Comparison of ENCODE assay signal across 7 mouse cellular contexts in the genomic region with DNA sequence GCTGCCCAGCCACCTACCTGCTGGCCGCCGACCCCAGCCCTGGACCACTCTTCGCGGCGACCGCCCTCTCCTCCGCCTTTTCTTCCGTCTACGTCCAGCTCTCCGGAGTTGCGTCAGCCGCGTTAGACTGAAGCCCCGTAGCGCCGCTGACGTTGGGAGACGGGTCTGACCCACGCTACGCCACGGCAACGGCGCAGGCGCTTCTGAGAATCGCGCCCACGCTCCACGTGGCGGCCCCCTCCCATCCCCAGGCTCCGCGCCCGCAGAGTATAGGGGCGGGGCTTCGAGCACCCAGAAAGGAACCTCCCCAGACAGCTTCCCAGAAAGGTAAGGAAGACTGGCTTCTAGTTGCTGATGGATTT. TPM values are rescaled to one million over a fixed set of nuclear protein-coding genes. Genes with fewer than 3 reads are reported as not detected.
DNase-seq lines count a peak whose midpoint lies in the region; ATAC-seq lines count a peak whose summit lies in the region.

A gene (minus strand): TSS at position 171 of the 362 bp plus-strand sequence.

- peak within 1 kb of the TSS; percentile 84 for H3K9ac ChIP-seq in intestine, embryonic 15.5 days

- peak within 1 kb of the TSS; percentile 86 for H3K4me3 ChIP-seq in intestine, embryonic 15.5 days (replicated peaks)
- H3K4me3 ChIP-seq in midbrain, embryonic 10.5 days: peak within 1 kb of the TSS; percentile 88

- 0 out of 2 replicates have a peak, but pooled peaks cover under 1% of the 10 kb centered on the region for H3K36me3 ChIP-seq in intestine, embryonic 15.5 days
- H3K36me3 ChIP-seq in midbrain, embryonic 10.5 days: peaks cover 28% of the 10 kb centered on the region

- H3K27ac ChIP-seq in intestine, embryonic 15.5 days: peak within 1 kb of the TSS; percentile 85
- peak within 1 kb of the TSS; percentile 91 for H3K27ac ChIP-seq in midbrain, embryonic 10.5 days (replicated peaks)

- no peaks in the 10 kb centered on the region for H3K27me3 ChIP-seq in intestine, embryonic 15.5 days (replicated peaks)
- no peaks in the 10 kb centered on the region for H3K27me3 ChIP-seq in midbrain, embryonic 10.5 days (ENCODE audit: low read depth, poor library complexity, severe bottlenecking)

- peak within 1 kb of the TSS; percentile 71 for H3K4me2 ChIP-seq in intestine, embryonic 15.5 days (replicated peaks)

- ATAC-seq in intestine, embryonic 15.5 days: peak; percentile 93

- DNase-seq in adrenal gland, adult 2 months: peak; percentile 96
- peak; percentile 93 for DNase-seq in embryo, embryonic 11.5 days (ENCODE audit: low read depth, low spot score)
- peak; percentile 89 to 92 for DNase-seq in gastrocnemius, postnatal 36 days
- DNase-seq in left cerebral cortex, postnatal 25 days (ENCODE audit: low spot score in 2 of 2): peak; percentile 96 to 97
- peak; percentile 94 for DNase-seq in midbrain, embryonic 10.5 days (ENCODE audit: low spot score)
- DNase-seq in right cerebral cortex, postnatal 4 days: peak; percentile 97

- WGBS in intestine, embryonic 15.5 days: under 1% methylated on average over 34 of the region's 34 CpGs
- under 1% methylated on average over 34 of the region's 34 CpGs for WGBS in midbrain, embryonic 10.5 days

- H3K4me1 ChIP-seq in intestine, embryonic 15.5 days (replicated peaks): peaks cover 5% of the 10 kb centered on the region
- H3K4me1 ChIP-seq in midbrain, embryonic 10.5 days: peaks cover 32% of the 10 kb centered on the region

- intact Hi-C loops in gastrocnemius, postnatal 36 days (cut with DNase I): no loop called here
- intact Hi-C loops in left cerebral cortex, postnatal 25 days (cut with DNase I): loop anchor here (5.0 kb wide), 1 partner anchor 244 kb away; a partner anchor contains a TSS

- H3K9me3 ChIP-seq in intestine, embryonic 15.5 days: no peaks in the 10 kb centered on the region
- H3K9me3 ChIP-seq in midbrain, embryonic 10.5 days (replicated peaks): no peaks in the 10 kb centered on the region

RNA-seq across cellular contexts. Expression of the gene that starts here (rescaled TPM):
- total RNA-seq in adrenal gland, adult 2 months (2021): 10 to 100 TPM; 18.6 to 30.5 TPM
- polyA plus RNA-seq in adrenal gland, adult 2 months (2012; rRNA removed): 9.2 and 17.3 TPM in 2 replicates
- 1 to 10 TPM; 3.8 to 5.0 TPM for total RNA-seq in gastrocnemius, postnatal 36 days (2021)
- 211 and 228 TPM in 2 replicates for polyA plus RNA-seq in intestine, embryonic 15.5 days (2015; fragmentation: Nextera tagmentation; extraction: Ambion mirVana)
- total RNA-seq in left cerebral cortex, postnatal 25 days (2021): 10 to 100 TPM; 23.1 to 30.4 TPM
- 98.0 and 105 TPM in 2 replicates for polyA plus RNA-seq in midbrain, embryonic 10.5 days (2016; fragmentation: Nextera tagmentation; extraction: Ambion mirVana)

Comparison
In these comparisons a context has a peak if more than half of its experiments do, and no peak if none do; other contexts are left out.
1. Peak in every context shown above with its lines: DNase-seq, ATAC-seq, H3K4me3 ChIP-seq and H3K27ac ChIP-seq.